Comparison of ENCODE assay signal across 20 mouse cellular contexts in the genomic region with DNA sequence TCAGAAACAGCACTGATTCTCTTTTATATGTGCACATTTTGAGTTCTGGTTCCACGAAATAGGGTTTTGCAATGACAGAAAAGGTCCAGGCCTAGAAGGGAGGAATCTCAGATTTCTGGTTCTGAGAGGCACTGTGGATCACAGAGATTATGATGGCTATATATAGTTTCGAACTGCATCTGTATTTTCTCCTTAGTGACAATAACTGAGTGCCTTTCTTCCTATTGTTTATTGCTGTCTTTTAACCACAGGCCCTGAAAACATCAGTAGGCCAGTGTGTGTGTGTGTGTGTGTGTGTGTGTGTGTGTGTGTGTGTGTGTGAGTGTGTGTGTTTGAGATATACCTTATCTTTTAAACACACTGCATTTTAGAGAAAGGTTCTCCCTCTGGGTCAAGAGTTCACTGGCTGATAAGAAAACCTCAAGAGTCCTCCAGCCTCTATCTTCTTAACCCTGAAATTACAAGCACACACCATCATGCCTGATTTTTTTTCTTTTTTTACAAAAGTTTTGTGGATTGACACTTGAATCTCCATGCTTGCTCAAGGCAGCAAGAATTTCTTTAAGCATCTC.
DNase-seq lines count a peak whose midpoint lies in the region; ATAC-seq and TF ChIP-seq lines count a peak whose summit lies in the region.
"Had no signal": no experiment of that assay in that cellular context is flagged by ENCODE, and none has a peak within 500 bp of the region (broad histone marks: within the 10 kb centered on the region; RNA-seq: fewer than 3 reads in every experiment).

No protein-coding gene starts in this region.

- no peaks in the 10 kb centered on the region for H3K27me3 ChIP-seq in stomach, embryonic 15.5 days (replicated peaks)
- H3K27me3 ChIP-seq in stomach, postnatal 0 days (ENCODE audit: control insufficient read depth, insufficient read depth, low read length), result no peaks in the 10 kb centered on the region
- no peaks in the 10 kb centered on the region for H3K27me3 ChIP-seq in liver, embryonic 14.5 days (ENCODE audit: control insufficient read depth, insufficient read depth, low read length)
- H3K27me3 ChIP-seq in midbrain, embryonic 16.5 days (ENCODE audit: control insufficient read depth, insufficient read depth, low read depth, low read length), result no peaks in the 10 kb centered on the region
- H3K27me3 ChIP-seq: hindbrain, embryonic 12.5 days had no signal

- no peak overlapping the region for H3K9ac ChIP-seq in stomach, embryonic 15.5 days
- H3K9ac ChIP-seq in stomach, postnatal 0 days (ENCODE audit: low read length), result no peak overlapping the region
- no peak overlapping the region for H3K9ac ChIP-seq in liver, embryonic 14.5 days (replicated peaks)
- no peak overlapping the region for H3K9ac ChIP-seq in midbrain, embryonic 16.5 days (ENCODE audit: low read depth, low read length)
- H3K9ac ChIP-seq: forebrain, postnatal 0 days; hindbrain, embryonic 12.5 days had no signal

- H3K9me3 ChIP-seq in stomach, embryonic 15.5 days, result no peaks in the 10 kb centered on the region
- H3K9me3 ChIP-seq in stomach, postnatal 0 days (ENCODE audit: control insufficient read depth, low read length), result no peaks in the 10 kb centered on the region
- no peaks in the 10 kb centered on the region for H3K9me3 ChIP-seq in liver, embryonic 14.5 days (ENCODE audit: control insufficient read depth, low read length)
- no peaks in the 10 kb centered on the region for H3K9me3 ChIP-seq in midbrain, embryonic 16.5 days (replicated peaks; ENCODE audit: control insufficient read depth, low read length, poor library complexity, severe bottlenecking)
- H3K9me3 ChIP-seq: embryonic facial prominence, embryonic 10.5 days; hindbrain, embryonic 12.5 days had no signal

- 65% methylated on average over 2 of the region's 2 CpGs for WGBS in stomach, embryonic 15.5 days
- WGBS in stomach, postnatal 0 days, result 65% methylated on average over 2 of the region's 2 CpGs
- 30% methylated on average over 2 of the region's 2 CpGs for WGBS in liver, embryonic 14.5 days (ENCODE audit: insufficient replicate concordance)
- 84% methylated on average over 2 of the region's 2 CpGs for WGBS in midbrain, embryonic 16.5 days

- no peak for TF ChIP-seq POLR2A in embryonic fibroblast, embryonic 13.5 days (IDR thresholded peaks at IDR 0.05; ENCODE audit: low read depth, low read length)

- no peaks in the 10 kb centered on the region for H3K4me1 ChIP-seq in stomach, embryonic 15.5 days
- no peaks in the 10 kb centered on the region for H3K4me1 ChIP-seq in stomach, postnatal 0 days (replicated peaks; ENCODE audit: control insufficient read depth, insufficient read depth)
- H3K4me1 ChIP-seq in embryonic fibroblast, embryonic 13.5 days (ENCODE audit: control insufficient read depth, insufficient read depth, low read length), result no peaks in the 10 kb centered on the region
- H3K4me1 ChIP-seq in liver, embryonic 14.5 days (replicated peaks; ENCODE audit: control insufficient read depth in 2 of 2, insufficient read depth in 2 of 2, low read length in 1 of 2), result peaks cover 2 to 5% of the 10 kb centered on the region in 2 experiments; a peak in 3 of 4 replicates
- no peaks in the 10 kb centered on the region for H3K4me1 ChIP-seq in midbrain, embryonic 16.5 days (ENCODE audit: control insufficient read depth, insufficient read depth, low read length)
- H3K4me1 ChIP-seq: embryonic facial prominence, embryonic 10.5 days; hindbrain, embryonic 12.5 days had no signal

- no peaks in the 10 kb centered on the region for H3K36me3 ChIP-seq in stomach, embryonic 15.5 days
- H3K36me3 ChIP-seq in stomach, postnatal 0 days (ENCODE audit: control insufficient read depth, insufficient read depth, low read length), result no peaks in the 10 kb centered on the region
- H3K36me3 ChIP-seq in liver, embryonic 14.5 days (replicated peaks; ENCODE audit: control insufficient read depth, insufficient read depth, low read depth), result no peaks in the 10 kb centered on the region
- no peaks in the 10 kb centered on the region for H3K36me3 ChIP-seq in midbrain, embryonic 16.5 days (ENCODE audit: control insufficient read depth, insufficient read depth, low read length)
- H3K36me3 ChIP-seq: embryonic facial prominence, embryonic 10.5 days; hindbrain, embryonic 12.5 days had no signal

- TF ChIP-seq CTCF in stomach, postnatal 0 days (IDR thresholded peaks at IDR 0.05; ENCODE audit: low read depth), result no peak
- TF ChIP-seq CTCF in embryonic fibroblast, embryonic 13.5 days (IDR thresholded peaks at IDR 0.05; ENCODE audit: borderline replicate concordance, insufficient read depth, low read length), result no peak
- TF ChIP-seq CTCF in liver, embryonic 14.5 days (IDR thresholded peaks at IDR 0.05; ENCODE audit: low read depth), result no peak

- H3K27ac ChIP-seq in stomach, embryonic 15.5 days, result no peak overlapping the region
- H3K27ac ChIP-seq in stomach, postnatal 0 days (replicated peaks), result no peak overlapping the region
- H3K27ac ChIP-seq in embryonic fibroblast, embryonic 13.5 days (ENCODE audit: insufficient read depth, low read length), result peak overlapping the region; percentile 40
- no peak overlapping the region for H3K27ac ChIP-seq in liver, embryonic 14.5 days
- H3K27ac ChIP-seq in midbrain, embryonic 16.5 days (ENCODE audit: low read length), result no peak overlapping the region
- H3K27ac ChIP-seq: embryonic facial prominence, embryonic 10.5 days; hindbrain, embryonic 12.5 days had no signal

- 0 out of 2 replicates have a peak, but pooled peaks have one; percentile 60 for ATAC-seq in stomach, embryonic 15.5 days (ENCODE audit: insufficient read depth, low FRiP score, low read depth)
- ATAC-seq in stomach, postnatal 0 days (ENCODE audit: low FRiP score, low TSS enrichment), result no peak
- peak; percentile 93 for ATAC-seq in liver, embryonic 14.5 days (ENCODE audit: insufficient read depth)
- ATAC-seq in midbrain, embryonic 16.5 days, result no peak
- ATAC-seq: activated CD4-positive, CD25-positive, alpha-beta regulatory T cell, adult 4 months; forebrain, postnatal 0 days; inflammation-experienced regulatory T-cells, adult 6 months had no signal

- no peak overlapping the region for H3K4me3 ChIP-seq in stomach, embryonic 15.5 days (replicated peaks)
- H3K4me3 ChIP-seq in stomach, postnatal 0 days (ENCODE audit: low read depth, low read length), result no peak overlapping the region
- no peak overlapping the region for H3K4me3 ChIP-seq in embryonic fibroblast, embryonic 13.5 days (ENCODE audit: insufficient read depth, low read length)
- H3K4me3 ChIP-seq in liver, embryonic 14.5 days (ENCODE audit: insufficient read depth in 1 of 2, low read depth in 2 of 2, low read length in 2 of 2), result no peak overlapping the region
- no peak overlapping the region for H3K4me3 ChIP-seq in midbrain, embryonic 16.5 days (ENCODE audit: low read depth, low read length)
- H3K4me3 ChIP-seq: embryonic facial prominence, embryonic 10.5 days; erythroblast, embryonic 14.5 days; hindbrain, embryonic 12.5 days had no signal

- no peak for DNase-seq in stomach, postnatal 0 days (ENCODE audit: low spot score)
- DNase-seq in liver, embryonic 14.5 days (ENCODE audit: low read depth in 3 of 3, low spot score in 3 of 3), result peak; percentile 32 to 40 (median 33)
- no peak for DNase-seq in gastrocnemius, adult 8-10 months (ENCODE audit: low spot score in 2 of 2)
- no peak for DNase-seq in adrenal gland, adult 18-20 months (ENCODE audit: low spot score in 2 of 2)
- DNase-seq: adrenal gland, postnatal 14 days; cerebellum, adult 2 months; forebrain, postnatal 0 days; kidney, adult 8-10 months; kidney, postnatal 14 days; left cerebral cortex, postnatal 4 days; right cerebral cortex, postnatal 4 days; thymus, postnatal 14 days had no signal

- no peak for TF ChIP-seq EP300 in stomach, postnatal 0 days (optimal IDR thresholded peaks at IDR 0.05)
- peak; percentile 84 for TF ChIP-seq EP300 in liver, embryonic 14.5 days (IDR thresholded peaks at IDR 0.05; ENCODE audit: low read depth)

- H3K4me2 ChIP-seq in stomach, embryonic 15.5 days, result no peak overlapping the region
- H3K4me2 ChIP-seq in stomach, postnatal 0 days (replicated peaks; ENCODE audit: low read depth), result no peak overlapping the region
- no peak overlapping the region for H3K4me2 ChIP-seq in liver, embryonic 14.5 days (ENCODE audit: low read depth)
- no peak overlapping the region for H3K4me2 ChIP-seq in midbrain, embryonic 16.5 days (ENCODE audit: low read length)
- H3K4me2 ChIP-seq: hindbrain, embryonic 12.5 days had no signal

Comparison
In these comparisons a context has a peak if more than half of its experiments do, and no peak if none do; other contexts are left out.
1. ATAC-seq: peak in stomach, embryonic 15.5 days (single experiment) and liver, embryonic 14.5 days (single experiment); none in stomach, postnatal 0 days (single experiment) and midbrain, embryonic 16.5 days (single experiment).
2. DNase-seq: peak in liver, embryonic 14.5 days (3 of 3); none in stomach, postnatal 0 days (single experiment), gastrocnemius, adult 8-10 months (0 of 2) and adrenal gland, adult 18-20 months (0 of 2).